Comparison of ENCODE assay signal across 7 mouse cellular contexts in genomic region chr10:94415950-94416844, GRCm38 (mm10).
DNase-seq lines count a peak whose midpoint lies in the region; ATAC-seq lines count a peak whose summit lies in the region.

No protein-coding gene starts in this region.

- H3K27me3 ChIP-seq in embryonic facial prominence, embryonic 14.5 days (replicated peaks; ENCODE audit: control insufficient read depth, insufficient read depth, low read length), result no peaks in the 10 kb centered on the region
- no peaks in the 10 kb centered on the region for H3K27me3 ChIP-seq in intestine, embryonic 15.5 days (replicated peaks)

- DNase-seq in left cerebral cortex, adult 11 months (ENCODE audit: low spot score), result peak; percentile 37
- no peak for DNase-seq in left cerebral cortex, postnatal 25 days (ENCODE audit: low spot score in 2 of 2)
- peak; percentile 61 for DNase-seq in embryonic facial prominence, embryonic 14.5 days (ENCODE audit: low spot score)
- DNase-seq in naive thymus-derived CD4-positive, alpha-beta T cell, adult 2 months (ENCODE audit: low read depth), result peak; percentile 39
- DNase-seq in natural killer cell, adult 2 months (ENCODE audit: low spot score in 2 of 2), result no peak
- DNase-seq in frontal cortex, postnatal 25 days (ENCODE audit: low spot score in 2 of 2), result no peak

- H3K9ac ChIP-seq in embryonic facial prominence, embryonic 14.5 days (ENCODE audit: low read depth, low read length), result peak overlapping the region; percentile 32; the same call in 1 of the 2 replicates
- no peak overlapping the region for H3K9ac ChIP-seq in intestine, embryonic 15.5 days

- H3K4me1 ChIP-seq in embryonic facial prominence, embryonic 14.5 days (ENCODE audit: control insufficient read depth, insufficient read depth, low read length), result peaks cover 23% of the 10 kb centered on the region
- peaks cover 23% of the 10 kb centered on the region for H3K4me1 ChIP-seq in intestine, embryonic 15.5 days (replicated peaks)

- H3K4me2 ChIP-seq in embryonic facial prominence, embryonic 14.5 days (ENCODE audit: low read depth, low read length), result peak overlapping the region; percentile 45
- H3K4me2 ChIP-seq in intestine, embryonic 15.5 days (replicated peaks), result peak overlapping the region; percentile 28

- no peaks in the 10 kb centered on the region for H3K9me3 ChIP-seq in embryonic facial prominence, embryonic 14.5 days (ENCODE audit: control insufficient read depth, low read length)
- H3K9me3 ChIP-seq in intestine, embryonic 15.5 days, result no peaks in the 10 kb centered on the region

- 30% methylated on average over 22 of the region's 22 CpGs for WGBS in embryonic facial prominence, embryonic 14.5 days
- WGBS in intestine, embryonic 15.5 days, result 36% methylated on average over 22 of the region's 22 CpGs

- H3K4me3 ChIP-seq in embryonic facial prominence, embryonic 14.5 days (ENCODE audit: low read depth, low read length), result peak overlapping the region; percentile 5; the same call in 1 of the 2 replicates
- H3K4me3 ChIP-seq in intestine, embryonic 15.5 days (replicated peaks), result no peak overlapping the region

- no peaks in the 10 kb centered on the region for H3K36me3 ChIP-seq in embryonic facial prominence, embryonic 14.5 days (ENCODE audit: control insufficient read depth, insufficient read depth, low read length)
- H3K36me3 ChIP-seq in intestine, embryonic 15.5 days, result no peaks in the 10 kb centered on the region

- ATAC-seq in embryonic facial prominence, embryonic 14.5 days (ENCODE audit: low read depth), result peak; percentile 68
- peak; percentile 13; the same call in 1 of the 2 replicates for ATAC-seq in intestine, embryonic 15.5 days

- intact Hi-C loops in left cerebral cortex, postnatal 25 days (cut with DNase I), result no loop called here

- peak overlapping the region; percentile 63; the same call in 1 of the 2 replicates for H3K27ac ChIP-seq in embryonic facial prominence, embryonic 14.5 days (replicated peaks; ENCODE audit: low read depth, low read length)
- no peak overlapping the region for H3K27ac ChIP-seq in intestine, embryonic 15.5 days

Comparison
In these comparisons a context has a peak if more than half of its experiments do, and no peak if none do; other contexts are left out.
1. DNase-seq: peak in left cerebral cortex, adult 11 months (single experiment), embryonic facial prominence, embryonic 14.5 days (single experiment) and naive thymus-derived CD4-positive, alpha-beta T cell, adult 2 months (single experiment); none in left cerebral cortex, postnatal 25 days (0 of 2), natural killer cell, adult 2 months (0 of 2) and frontal cortex, postnatal 25 days (0 of 2).